Mouse (Mus musculus) cerebellum, adult 9-11 months (tissue): ENCODE results near the gene Syt10.
"Not testable (repeated sequence)": the region's sequence is repeated elsewhere in the genome, so short reads cannot be mapped to it uniquely, and the experiment has no call there.

Source experiments
- DNase-seq: peaks from one replicate; pipeline ENCODE4 v3.0.0; 2022

The Syt10 gene

DNA sequence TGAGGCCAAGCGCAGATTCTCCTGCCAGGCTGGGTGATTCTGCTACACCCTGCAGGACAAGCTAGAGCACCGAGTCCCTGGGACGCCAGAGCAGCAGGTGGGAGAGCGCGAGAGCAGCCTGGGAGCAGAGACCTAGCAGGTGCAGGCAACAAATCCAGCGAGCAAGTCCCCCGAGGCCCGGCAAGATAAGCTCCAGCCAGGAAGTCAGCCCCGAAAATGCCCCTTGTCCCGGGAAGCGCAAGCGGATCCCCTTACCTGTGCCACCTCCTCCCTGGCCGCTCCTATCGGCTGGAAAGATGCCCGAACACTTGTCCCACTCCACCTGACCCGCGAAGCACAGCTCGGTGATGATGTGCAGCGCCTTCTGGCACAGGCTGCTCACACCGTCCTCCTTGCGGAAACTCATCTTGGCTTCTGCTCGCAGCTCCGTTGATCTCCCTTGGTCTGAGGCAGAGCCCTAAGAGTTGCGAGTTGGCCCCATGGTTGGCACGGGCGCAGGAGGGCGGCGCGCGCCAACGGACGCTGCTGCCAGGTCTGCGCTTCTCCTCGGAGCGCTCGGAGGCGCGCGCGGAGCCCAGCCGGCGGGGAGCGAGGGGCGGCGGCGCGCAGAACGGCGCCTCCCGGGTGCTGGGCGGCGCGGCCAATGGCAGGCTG lies at the start of gene Syt10:
TSS of gene Syt10 (minus strand) at position 497 of the 654 bp plus-strand sequence.
- peak; percentile 4 for DNase-seq

- DNase-seq, result no peak
Measured at GRCm38 (mm10) chr15:89883799-89884198, 42.1 kb upstream of the Syt10 start.

DNA sequence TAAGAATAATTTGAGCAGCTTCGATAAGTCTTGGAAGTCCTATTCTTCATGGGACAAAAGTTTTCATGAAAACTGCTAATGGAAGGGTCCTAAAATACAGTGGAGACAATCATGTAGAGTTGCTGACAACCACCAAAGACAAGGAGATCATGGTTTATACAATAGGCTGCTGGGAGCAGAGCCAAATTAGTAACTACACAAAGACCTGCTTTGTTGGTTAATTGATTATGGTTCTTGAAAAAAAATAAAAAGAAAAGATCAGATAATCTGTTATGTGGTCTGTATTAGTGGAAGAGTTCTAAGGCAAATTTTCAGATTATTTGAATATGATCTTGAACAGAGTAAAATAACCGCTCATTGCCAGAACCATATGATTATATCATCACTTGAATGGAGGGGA lies 37.3 kb upstream of the Syt10 start:
- no peak for DNase-seq

DNA sequence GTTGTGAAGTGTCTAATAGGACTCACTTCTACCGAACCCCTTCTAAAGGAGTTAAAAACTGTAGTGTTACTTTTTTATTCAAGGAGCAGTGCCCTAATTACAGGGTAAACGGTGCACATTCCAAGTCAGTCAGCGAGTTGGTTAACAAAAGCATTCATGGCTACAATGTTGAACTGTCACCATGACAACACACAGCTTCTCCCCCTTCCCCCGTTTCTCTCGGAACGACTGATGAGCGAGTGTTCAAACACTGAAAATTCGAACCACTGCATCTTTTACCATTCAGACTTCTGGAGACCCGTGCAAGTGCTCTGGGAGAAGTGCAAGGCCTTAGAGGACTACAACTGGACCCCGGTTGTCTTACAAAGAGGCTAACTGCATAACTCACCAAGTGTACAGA lies 25.6 kb downstream of the Syt10 start:
- no peak for DNase-seq

- no peak for DNase-seq
Measured at GRCm38 (mm10) chr15:89804478-89804877, 37.2 kb downstream of the Syt10 start.

DNA sequence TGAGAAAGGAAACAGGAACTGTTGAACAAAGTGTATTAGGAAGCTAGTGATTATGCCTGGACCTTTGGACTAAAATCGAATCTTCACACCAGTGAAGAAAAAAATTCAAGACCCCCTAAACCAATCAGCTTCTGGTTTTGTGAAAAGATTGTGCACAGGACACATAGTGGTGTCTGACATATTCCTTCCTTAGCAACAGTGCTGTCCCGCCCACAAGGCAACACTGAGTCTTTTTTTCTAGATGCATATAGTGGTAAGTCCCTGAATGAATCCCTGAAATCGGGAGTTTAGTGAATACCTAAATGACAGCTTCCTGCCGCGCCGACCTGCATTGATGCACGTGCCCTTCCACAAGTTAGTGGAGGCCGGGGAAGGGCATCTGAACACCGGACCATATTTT lies 61.7 kb downstream of the Syt10 start:
- DNase-seq, result no peak

DNA sequence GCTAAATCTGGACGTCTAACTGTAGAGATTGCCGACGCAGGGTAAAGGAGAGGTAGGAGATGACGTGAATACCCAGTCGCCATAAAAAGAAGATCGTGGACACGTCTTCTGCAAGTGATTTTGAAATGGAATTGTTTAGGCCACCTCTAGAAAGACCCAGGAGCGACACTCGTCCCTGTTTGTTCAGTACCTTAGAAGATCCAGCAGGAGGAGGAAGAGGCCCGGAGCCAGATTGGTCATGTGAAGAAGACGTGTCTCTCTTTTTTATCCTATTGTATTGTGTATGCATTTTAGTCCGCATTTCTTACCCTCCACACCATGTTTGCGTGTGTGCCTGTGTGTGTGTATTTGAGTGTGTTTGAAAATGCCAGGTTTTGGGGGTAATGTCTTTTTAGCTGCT lies 75.6 kb downstream of the Syt10 start:
- DNase-seq, result not testable (repeated sequence)

GRCm38 (mm10) chr15:89733611-89734010 lies 108.0 kb downstream of the Syt10 start:
- no peak for DNase-seq
